Mouse (Mus musculus) neural tube, embryonic 12.5 days (tissue): Measurements from ENCODE around the gene Irak2. TPM values are rescaled to one million over a fixed set of nuclear protein-coding genes. Genes with fewer than 3 reads are reported as not detected.

ENCODE experiments used
- ATAC-seq: fragments of 200-750 bp; cut with Nextera tagmentation; 2 replicates; pipeline ENCODE4 v1.8.0; 2017; ENCODE audit warnings: low read depth, mild to moderate bottlenecking, moderate TSS enrichment, moderate library complexity; ENCODE audit not compliant: low FRiP score
- H3K27ac ChIP-seq: fragments of 300-500 bp; sonication (generic); 2 replicates; pipeline ENCODE4 v1.5.1; 2016
- H3K27me3 ChIP-seq: fragments of 300-500 bp; sonication (generic); replicated peaks from 2 replicates; pipeline ENCODE4 v1.6.1; 2016; ENCODE audit warnings: mild to moderate bottlenecking
- H3K36me3 ChIP-seq: fragments of 300-500 bp; sonication (generic); 2 replicates; pipeline ENCODE4 v1.6.1; 2016; ENCODE audit warnings: mild to moderate bottlenecking
- H3K4me1 ChIP-seq: fragments of 300-500 bp; sonication (generic); 2 replicates; pipeline ENCODE4 v1.6.1; 2016
- H3K4me2 ChIP-seq: fragments of 300-500 bp; sonication (generic); replicated peaks from 2 replicates; pipeline ENCODE4 v1.6.1; 2016; ENCODE audit warnings: mild to moderate bottlenecking
- H3K4me3 ChIP-seq: fragments of 300-500 bp; sonication (generic); 2 replicates; pipeline ENCODE4 v1.5.1; 2016
- H3K9ac ChIP-seq: fragments of 300-500 bp; sonication (generic); 2 replicates; pipeline ENCODE4 v1.6.1; 2016; ENCODE audit warnings: mild to moderate bottlenecking
- H3K9me3 ChIP-seq: fragments of 300-500 bp; sonication (generic); 2 replicates; pipeline ENCODE4 v1.6.1; 2016; ENCODE audit warnings: mild to moderate bottlenecking
- WGBS: fragments of 180-500 bp; shearing (Covaris S2); methylation state at CpG from one replicate; pipeline ENCODE4 v1.1.7; 2016; 5-methylcytosine and 5-hydroxymethylcytosine counted together
- polyA plus RNA-seq: library from polyadenylated mRNA; unstranded; fragments of >200 nt; fragmentation: Nextera tagmentation; extraction: Ambion mirVana; gene quantifications from 2 replicates; pipeline ENCODE4 v1.2.1, GENCODE M21; 2016

Gene Irak2
- polyA plus RNA-seq, 1 experiment from 2014 or later, result 3.1 TPM

- no peaks in the 10 kb centered on the region for H3K4me1 ChIP-seq
- no peaks in the 10 kb centered on the region for H3K9me3 ChIP-seq
- H3K4me2 ChIP-seq, result no peak overlapping the region
- no peak for ATAC-seq
- H3K27me3 ChIP-seq, result no peaks in the 10 kb centered on the region
- H3K9ac ChIP-seq, result no peak overlapping the region
- WGBS, result 91% methylated on average over 2 of the region's 2 CpGs
- no peaks in the 10 kb centered on the region for H3K36me3 ChIP-seq
- no peak overlapping the region for H3K27ac ChIP-seq
- H3K4me3 ChIP-seq, result no peak overlapping the region
Observed at GRCm38 (mm10) chr6:113643967-113644366, 5.7 kb downstream of the Irak2 start.

- H3K27ac ChIP-seq, result no peak overlapping the region
- H3K4me3 ChIP-seq, result no peak overlapping the region
- H3K9ac ChIP-seq, result no peak overlapping the region
- no peaks in the 10 kb centered on the region for H3K9me3 ChIP-seq
- 84% methylated on average over 8 of the region's 8 CpGs for WGBS
- no peaks in the 10 kb centered on the region for H3K4me1 ChIP-seq
- no peak for ATAC-seq
- H3K4me2 ChIP-seq, result no peak overlapping the region
- H3K27me3 ChIP-seq, result no peaks in the 10 kb centered on the region
- H3K36me3 ChIP-seq, result no peaks in the 10 kb centered on the region
Observed at GRCm38 (mm10) chr6:113644808-113645207, 6.5 kb downstream of the Irak2 start.

- no peak overlapping the region for H3K9ac ChIP-seq
- H3K36me3 ChIP-seq, result no peaks in the 10 kb centered on the region
- no peak for ATAC-seq
- no peaks in the 10 kb centered on the region for H3K4me1 ChIP-seq
- no peak overlapping the region for H3K4me3 ChIP-seq
- WGBS, result 87% methylated on average over 7 of the region's 7 CpGs
- no peak overlapping the region for H3K4me2 ChIP-seq
- no peak overlapping the region for H3K27ac ChIP-seq
- H3K27me3 ChIP-seq, result no peaks in the 10 kb centered on the region
- no peaks in the 10 kb centered on the region for H3K9me3 ChIP-seq
Observed at GRCm38 (mm10) chr6:113649346-113650196, 11.3 kb downstream of the Irak2 start.

- Histone ChIP-seq H3K9me3 (no peaks in the 10 kb centered on the region), H3K9ac (no peak overlapping the region), H3K27me3 (no peaks in the 10 kb centered on the region), H3K4me2 (no peak overlapping the region), H3K27ac (no peak overlapping the region), H3K36me3 (no peaks in the 10 kb centered on the region), H3K4me1 (no peaks in the 10 kb centered on the region), H3K4me3 (no peak overlapping the region)
- WGBS, result 78% methylated on average over 4 of the region's 4 CpGs
- ATAC-seq, result no peak
Observed at GRCm38 (mm10) chr6:113650197-113650640, 12.0 kb downstream of the Irak2 start.

- H3K27ac ChIP-seq, result no peak overlapping the region
- WGBS, result 80% methylated on average over 3 of the region's 3 CpGs
- no peaks in the 10 kb centered on the region for H3K36me3 ChIP-seq
- H3K27me3 ChIP-seq, result no peaks in the 10 kb centered on the region
- H3K4me2 ChIP-seq, result no peak overlapping the region
- no peak overlapping the region for H3K9ac ChIP-seq
- ATAC-seq, result no peak
- no peak overlapping the region for H3K4me3 ChIP-seq
- no peaks in the 10 kb centered on the region for H3K9me3 ChIP-seq
- H3K4me1 ChIP-seq, result no peaks in the 10 kb centered on the region
Observed at GRCm38 (mm10) chr6:113651626-113652025, 13.4 kb downstream of the Irak2 start.

DNA sequence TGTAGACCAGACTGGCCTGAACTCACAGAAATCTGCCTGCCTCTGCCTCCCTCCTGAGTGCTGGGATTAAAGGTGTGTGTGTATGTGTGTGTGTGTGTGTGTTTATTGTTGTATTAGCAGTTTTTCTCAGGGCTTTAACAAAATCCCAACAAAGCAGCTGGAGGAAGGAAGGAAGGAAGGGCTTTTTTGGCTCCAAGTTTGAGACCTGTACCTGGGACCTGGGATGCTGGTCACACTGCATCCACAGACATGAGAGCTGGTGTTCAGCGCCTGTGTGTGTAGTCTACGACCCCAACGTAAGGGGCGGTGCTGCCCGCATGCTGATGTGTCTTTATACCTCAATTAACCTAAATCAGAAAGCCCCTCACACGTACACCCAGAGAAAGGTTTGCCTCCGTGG is 15.3 kb downstream of the Irak2 start:
- Histone ChIP-seq H3K27me3 (no peaks in the 10 kb centered on the region), H3K27ac (no peak overlapping the region), H3K4me2 (no peak overlapping the region), H3K4me3 (no peak overlapping the region), H3K9me3 (no peaks in the 10 kb centered on the region), H3K9ac (no peak overlapping the region), H3K4me1 (no peaks in the 10 kb centered on the region), H3K36me3 (no peaks in the 10 kb centered on the region)
- 87% methylated on average over 7 of the region's 7 CpGs for WGBS
- no peak for ATAC-seq

DNA sequence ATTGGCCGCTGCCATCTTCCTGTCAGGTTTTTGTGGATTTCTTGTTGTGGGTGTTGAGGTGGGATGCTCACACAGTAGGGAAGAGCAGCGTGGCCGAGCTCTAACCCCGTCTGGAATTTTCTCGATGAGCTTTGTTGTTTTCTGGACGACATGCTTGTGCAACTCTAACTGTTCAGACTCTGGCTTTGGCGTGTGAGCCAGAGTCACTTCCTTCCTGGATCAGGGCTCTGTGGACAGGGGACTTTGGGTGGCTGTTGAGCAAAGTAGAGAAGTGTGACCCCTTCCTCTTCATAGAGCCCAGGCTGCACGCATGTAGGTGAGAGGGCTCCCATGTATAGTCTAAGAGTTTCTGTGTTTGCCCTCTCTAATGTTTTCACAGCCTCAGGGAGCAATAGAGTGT is 15.8 kb downstream of the Irak2 start:
- H3K4me3 ChIP-seq, result no peak overlapping the region
- no peaks in the 10 kb centered on the region for H3K36me3 ChIP-seq
- H3K4me1 ChIP-seq, result no peaks in the 10 kb centered on the region
- H3K4me2 ChIP-seq, result no peak overlapping the region
- H3K9ac ChIP-seq, result no peak overlapping the region
- no peaks in the 10 kb centered on the region for H3K9me3 ChIP-seq
- no peak for ATAC-seq
- H3K27me3 ChIP-seq, result no peaks in the 10 kb centered on the region
- H3K27ac ChIP-seq, result no peak overlapping the region
- WGBS, result 79% methylated on average over 8 of the region's 8 CpGs

DNA sequence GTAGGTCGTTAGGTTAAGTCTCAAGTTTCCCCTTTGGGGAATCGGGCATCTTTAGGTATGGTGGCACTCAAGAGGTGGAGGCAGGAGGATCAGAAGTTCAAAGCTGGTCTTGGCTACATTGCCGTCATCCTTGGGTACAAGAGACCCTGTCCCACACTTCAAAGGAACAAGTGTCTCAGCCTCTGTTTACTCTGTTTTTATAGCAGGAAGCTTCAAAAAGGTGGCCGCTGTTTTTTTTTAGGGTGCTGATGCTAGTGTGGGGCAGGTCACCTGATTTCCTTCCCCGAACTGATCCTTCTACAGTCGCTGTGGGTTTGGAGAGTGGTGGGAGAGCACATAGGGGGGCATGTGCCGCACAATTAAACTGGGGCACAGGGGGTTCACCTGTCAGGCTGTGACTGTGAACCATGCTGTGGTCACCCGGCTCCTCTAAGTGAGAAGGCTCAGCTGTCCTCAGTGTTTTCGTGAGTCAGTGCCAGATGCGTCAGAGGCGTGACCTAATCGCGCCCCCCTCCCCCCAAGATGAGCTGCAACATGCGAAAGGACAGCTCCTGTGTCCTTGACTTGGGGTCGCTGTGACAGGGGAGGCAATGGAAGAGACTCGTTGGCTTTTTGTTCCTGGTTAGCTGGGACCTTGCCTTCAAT is 16.6 kb downstream of the Irak2 start:
- 75% methylated on average over 16 of the region's 16 CpGs for WGBS
- Histone ChIP-seq H3K4me3 (no peak overlapping the region), H3K36me3 (no peaks in the 10 kb centered on the region), H3K27me3 (no peaks in the 10 kb centered on the region), H3K4me1 (no peaks in the 10 kb centered on the region), H3K4me2 (no peak overlapping the region), H3K9ac (no peak overlapping the region), H3K27ac (no peak overlapping the region), H3K9me3 (no peaks in the 10 kb centered on the region)
- no peak for ATAC-seq

GRCm38 (mm10) chr6:113655475-113655874 is 17.2 kb downstream of the Irak2 start:
- no peak for ATAC-seq
- Histone ChIP-seq H3K36me3 (no peaks in the 10 kb centered on the region), H3K27ac (no peak overlapping the region), H3K9me3 (no peaks in the 10 kb centered on the region), H3K4me1 (no peaks in the 10 kb centered on the region), H3K4me3 (no peak overlapping the region), H3K4me2 (no peak overlapping the region), H3K9ac (no peak overlapping the region), H3K27me3 (no peaks in the 10 kb centered on the region)
- WGBS, result 93% methylated on average over 3 of the region's 3 CpGs

GRCm38 (mm10) chr6:113656847-113657246 is 18.6 kb downstream of the Irak2 start:
- Histone ChIP-seq H3K4me1 (peaks cover 4% of the 10 kb centered on the region; the same call in 1 of the 2 replicates), H3K27me3 (no peaks in the 10 kb centered on the region), H3K4me2 (no peak overlapping the region), H3K9ac (no peak overlapping the region), H3K4me3 (no peak overlapping the region), H3K9me3 (no peaks in the 10 kb centered on the region), H3K36me3 (no peaks in the 10 kb centered on the region), H3K27ac (no peak overlapping the region)
- WGBS, result 92% methylated on average over 6 of the region's 6 CpGs
- no peak for ATAC-seq

DNA sequence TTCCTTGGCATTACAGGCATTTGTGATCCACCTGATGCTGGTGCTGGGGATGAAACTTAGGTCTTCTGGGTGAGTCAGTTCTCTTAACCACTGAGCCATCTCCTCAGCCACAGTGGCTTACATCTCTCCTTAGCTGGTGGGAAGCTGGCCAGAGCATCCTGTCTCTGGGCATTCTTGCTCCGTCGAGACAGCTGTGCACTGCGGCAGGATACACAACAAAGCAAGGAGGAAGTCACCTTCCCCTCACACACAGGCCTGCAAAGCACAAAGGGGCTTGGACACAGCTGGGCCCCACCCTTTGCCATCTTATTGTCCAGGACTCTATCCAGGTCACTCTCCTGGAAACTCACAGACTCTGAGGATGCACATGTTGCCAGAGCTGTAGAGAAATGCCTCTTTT is 20.0 kb downstream of the Irak2 start:
- H3K27ac ChIP-seq, result no peak overlapping the region
- no peak for ATAC-seq
- WGBS, result 65% methylated on average over 3 of the region's 3 CpGs
- no peak overlapping the region for H3K9ac ChIP-seq
- H3K9me3 ChIP-seq, result no peaks in the 10 kb centered on the region
- H3K4me3 ChIP-seq, result no peak overlapping the region
- no peaks in the 10 kb centered on the region for H3K36me3 ChIP-seq
- no peak overlapping the region for H3K4me2 ChIP-seq
- no peaks in the 10 kb centered on the region for H3K27me3 ChIP-seq
- H3K4me1 ChIP-seq, result peaks cover 5% of the 10 kb centered on the region; the same call in 1 of the 2 replicates

GRCm38 (mm10) chr6:113659648-113660491 is 21.6 kb downstream of the Irak2 start:
- ATAC-seq, result no peak
- Histone ChIP-seq H3K36me3 (no peaks in the 10 kb centered on the region), H3K4me3 (no peak overlapping the region), H3K27ac (no peak overlapping the region), H3K9me3 (no peaks in the 10 kb centered on the region), H3K27me3 (no peaks in the 10 kb centered on the region), H3K9ac (no peak overlapping the region), H3K4me1 (peaks cover 5% of the 10 kb centered on the region; the same call in 1 of the 2 replicates), H3K4me2 (no peak overlapping the region)
- WGBS, result 77% methylated on average over 8 of the region's 8 CpGs
